In the genomic region with DNA sequence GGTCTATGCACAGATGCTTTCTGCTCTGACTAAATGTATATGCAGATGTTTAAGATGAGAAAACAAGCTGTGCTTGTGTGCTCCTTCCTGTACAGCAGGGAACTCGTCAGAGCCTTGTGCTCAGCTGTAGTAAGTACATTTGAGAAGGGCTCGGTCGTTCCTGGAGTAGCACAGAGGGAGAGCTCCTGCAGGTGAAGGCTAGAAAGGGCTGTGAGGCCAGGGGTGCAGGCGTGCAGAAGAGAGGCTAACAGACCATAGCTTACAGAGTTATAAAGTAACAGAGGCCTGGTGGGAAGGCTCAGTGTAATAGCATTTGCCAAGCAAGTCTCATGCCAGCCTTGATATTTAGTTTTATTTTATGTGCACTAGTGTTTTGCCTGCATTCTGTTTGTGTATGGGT, we compare ENCODE assay signal across 26 mouse cellular contexts. TPM values are rescaled to one million over a fixed set of nuclear protein-coding genes. Genes with fewer than 3 reads are reported as not detected.
DNase-seq lines count a peak whose midpoint lies in the region; ATAC-seq lines count a peak whose summit lies in the region.
"Had no signal": no experiment of that assay in that cellular context is flagged by ENCODE, and none has a peak within 500 bp of the region (broad histone marks: within the 10 kb centered on the region; RNA-seq: fewer than 3 reads in every experiment).

No protein-coding gene starts in this region.

- ATAC-seq in kidney, embryonic 15.5 days (replicated peaks; ENCODE audit: low FRiP score) = peak; percentile 79; the same call in 1 of the 2 replicates
- ATAC-seq in intestine, embryonic 15.5 days = no peak
- ATAC-seq: activated CD4-positive, CD25-positive, alpha-beta regulatory T cell, adult 4 months; forebrain, embryonic 15.5 days had no signal

- no peaks in the 10 kb centered on the region for H3K9me3 ChIP-seq in heart, embryonic 10.5 days
- no peaks in the 10 kb centered on the region for H3K9me3 ChIP-seq in kidney, embryonic 15.5 days (replicated peaks)
- no peaks in the 10 kb centered on the region for H3K9me3 ChIP-seq in intestine, embryonic 15.5 days
- H3K9me3 ChIP-seq: embryonic facial prominence, embryonic 10.5 days; embryonic facial prominence, embryonic 13.5 days; forebrain, embryonic 12.5 days; forebrain, embryonic 15.5 days; heart, embryonic 13.5 days; hindbrain, embryonic 12.5 days had no signal

- peak; percentile 53 for DNase-seq in heart, embryonic 10.5 days (ENCODE audit: low spot score)
- DNase-seq in heart, postnatal 25 days (ENCODE audit: low spot score) = no peak
- peak; percentile 35 for DNase-seq in kidney, adult 9 months
- DNase-seq in kidney, postnatal 36 days = no peak
- peak; percentile 30 for DNase-seq in kidney, postnatal 10 days
- DNase-seq in right cerebral cortex, postnatal 4 days = no peak
- DNase-seq: adrenal gland, adult 8-10 months; adrenal gland, postnatal 25 days; cerebellum, adult 11-12 months; cerebellum, adult 8-10 months; cerebellum, postnatal 10 days; cerebellum, postnatal 36 days; embryo, embryonic 11 days; gastrocnemius, postnatal 25 days; heart, adult 18-20 months; heart, postnatal 14 days had no signal

- H3K4me3 ChIP-seq in heart, embryonic 10.5 days = no peak overlapping the region
- H3K4me3 ChIP-seq in kidney, embryonic 15.5 days (replicated peaks) = no peak overlapping the region
- no peak overlapping the region for H3K4me3 ChIP-seq in intestine, embryonic 15.5 days (replicated peaks)
- H3K4me3 ChIP-seq: embryonic facial prominence, embryonic 10.5 days; embryonic facial prominence, embryonic 13.5 days; erythroblast, embryonic 14.5 days; forebrain, embryonic 12.5 days; forebrain, embryonic 15.5 days; heart, embryonic 13.5 days; hindbrain, embryonic 12.5 days had no signal

- H3K4me1 ChIP-seq in heart, embryonic 10.5 days = peaks cover 30% of the 10 kb centered on the region
- H3K4me1 ChIP-seq in kidney, embryonic 15.5 days = peaks cover 7% of the 10 kb centered on the region
- H3K4me1 ChIP-seq in intestine, embryonic 15.5 days (replicated peaks) = no peaks in the 10 kb centered on the region
- H3K4me1 ChIP-seq: embryonic facial prominence, embryonic 13.5 days; forebrain, embryonic 15.5 days had no signal

- H3K4me2 ChIP-seq in kidney, embryonic 15.5 days = no peak overlapping the region
- no peak overlapping the region for H3K4me2 ChIP-seq in intestine, embryonic 15.5 days (replicated peaks)
- H3K4me2 ChIP-seq: embryonic facial prominence, embryonic 13.5 days; forebrain, embryonic 12.5 days; forebrain, embryonic 15.5 days; heart, embryonic 13.5 days; hindbrain, embryonic 12.5 days had no signal

- 77% methylated on average over 4 of the region's 4 CpGs for WGBS in heart, embryonic 10.5 days
- WGBS in kidney, embryonic 15.5 days = 48% methylated on average over 4 of the region's 4 CpGs
- 77% methylated on average over 4 of the region's 4 CpGs for WGBS in intestine, embryonic 15.5 days

- intact Hi-C loops in heart, postnatal 25 days (cut with DNase I) = no loop called here

- no peak overlapping the region for H3K27ac ChIP-seq in heart, embryonic 10.5 days
- H3K27ac ChIP-seq in kidney, embryonic 15.5 days = peak overlapping the region; percentile 66
- H3K27ac ChIP-seq in intestine, embryonic 15.5 days = no peak overlapping the region
- H3K27ac ChIP-seq: embryonic facial prominence, embryonic 10.5 days; embryonic facial prominence, embryonic 13.5 days; forebrain, embryonic 12.5 days; forebrain, embryonic 15.5 days; heart, embryonic 13.5 days; hindbrain, embryonic 12.5 days had no signal

- no peaks in the 10 kb centered on the region for H3K27me3 ChIP-seq in heart, embryonic 10.5 days (ENCODE audit: insufficient read depth, poor library complexity, severe bottlenecking)
- no peaks in the 10 kb centered on the region for H3K27me3 ChIP-seq in kidney, embryonic 15.5 days
- H3K27me3 ChIP-seq in intestine, embryonic 15.5 days (replicated peaks) = no peaks in the 10 kb centered on the region
- H3K27me3 ChIP-seq: embryonic facial prominence, embryonic 13.5 days; forebrain, embryonic 12.5 days; forebrain, embryonic 15.5 days; heart, embryonic 13.5 days; hindbrain, embryonic 12.5 days had no signal

- peaks cover 19% of the 10 kb centered on the region; the same call in 1 of the 2 replicates for H3K36me3 ChIP-seq in heart, embryonic 10.5 days
- peaks cover 10% of the 10 kb centered on the region; the same call in 1 of the 2 replicates for H3K36me3 ChIP-seq in kidney, embryonic 15.5 days
- H3K36me3 ChIP-seq in intestine, embryonic 15.5 days = no peaks in the 10 kb centered on the region

- no peak overlapping the region for H3K9ac ChIP-seq in kidney, embryonic 15.5 days
- H3K9ac ChIP-seq in intestine, embryonic 15.5 days = no peak overlapping the region
- H3K9ac ChIP-seq: embryonic facial prominence, embryonic 13.5 days; forebrain, embryonic 12.5 days; forebrain, embryonic 15.5 days; hindbrain, embryonic 12.5 days had no signal

RNA-seq across cellular contexts. Expression of a gene that starts 43.8 kb away (rescaled TPM):
- polyA plus RNA-seq in heart, embryonic 10.5 days (2016; fragmentation: Nextera tagmentation; extraction: Ambion mirVana) = 26.7 and 32.9 TPM in 2 replicates
- 10 to 100 TPM; 61.6 to 72.4 TPM for total RNA-seq in heart, postnatal 25 days (2021)
- polyA plus RNA-seq in kidney, embryonic 15.5 days (2015; fragmentation: Nextera tagmentation; extraction: Ambion mirVana) = 16.4 and 17.1 TPM in 2 replicates
- 16.6 and 18.5 TPM in 2 replicates for polyA plus RNA-seq in intestine, embryonic 15.5 days (2015; fragmentation: Nextera tagmentation; extraction: Ambion mirVana)

RNA-seq across cellular contexts. Expression of a gene that starts 43.9 kb away (rescaled TPM):
- polyA plus RNA-seq in heart, embryonic 10.5 days (2016; fragmentation: Nextera tagmentation; extraction: Ambion mirVana) = 29.8 and 32.2 TPM in 2 replicates
- 10 to 100 TPM; 27.4 to 32.1 TPM for total RNA-seq in heart, postnatal 25 days (2021)
- 29.8 and 29.9 TPM in 2 replicates for polyA plus RNA-seq in kidney, embryonic 15.5 days (2015; fragmentation: Nextera tagmentation; extraction: Ambion mirVana)
- 18.9 TPM in 2 replicates for polyA plus RNA-seq in intestine, embryonic 15.5 days (2015; fragmentation: Nextera tagmentation; extraction: Ambion mirVana)

Comparison
In these comparisons a context has a peak if more than half of its experiments do, and no peak if none do; other contexts are left out.
1. DNase-seq: peak in heart, embryonic 10.5 days (single experiment), kidney, adult 9 months (single experiment) and kidney, postnatal 10 days (single experiment); none in heart, postnatal 25 days (single experiment), kidney, postnatal 36 days (0 of 2) and right cerebral cortex, postnatal 4 days (single experiment).